Mouse (Mus musculus) forebrain, postnatal 0 days (tissue): ENCODE measurements at regions not wholly inside any gene's neighbourhood (a gene's known extent, or its start where the extent isn't known, plus 50 kb on each side); places are given as distances from the start of the nearest gene placed in this dataset.
A peak's percentile ranks its signal among the peaks of the same experiment; 100 is the strongest.

Experiments
- ATAC-seq: fragments of 200-750 bp; cut with Nextera tagmentation; 2 replicates; pipeline ENCODE4 v1.8.0; 2017; ENCODE audit warnings: mild to moderate bottlenecking, moderate library complexity
- DNase-seq: peaks from one replicate; pipeline ENCODE4 v3.0.0-alpha.2; 2015
- H3K27ac ChIP-seq: fragments of 300-500 bp; sonication (generic); 2 replicates; pipeline ENCODE4 v1.5.1; 2014; ENCODE audit warnings: low read depth, mild to moderate bottlenecking, antibody characterized with exemption, low read length, moderate library complexity, mixed read lengths
- H3K27me3 ChIP-seq: fragments of 300-500 bp; sonication (generic); 2 replicates; pipeline ENCODE4 v1.6.1; 2014; ENCODE audit warnings: mild to moderate bottlenecking, low read length, mixed read lengths; ENCODE audit not compliant: insufficient read depth
- H3K36me3 ChIP-seq: fragments of 300-500 bp; sonication (generic); 2 replicates; pipeline ENCODE4 v1.6.1; 2014; ENCODE audit warnings: mild to moderate bottlenecking, moderate library complexity; ENCODE audit not compliant: insufficient read depth
- H3K4me1 ChIP-seq: fragments of 300-500 bp; sonication (generic); 2 replicates; pipeline ENCODE4 v1.6.1; 2014; ENCODE audit warnings: antibody characterized with exemption; ENCODE audit not compliant: insufficient read depth
- H3K4me2 ChIP-seq: fragments of 300-500 bp; sonication (generic); 2 replicates; pipeline ENCODE4 v1.6.1; 2014; ENCODE audit warnings: low read depth, mild to moderate bottlenecking, moderate library complexity
- H3K4me3 ChIP-seq: fragments of 300-500 bp; sonication (generic); 2 replicates; pipeline ENCODE4 v1.5.1; 2014; ENCODE audit warnings: low read depth, low read length, mixed read lengths
- H3K9ac ChIP-seq: fragments of 300-500 bp; sonication (generic); 2 replicates; pipeline ENCODE4 v1.6.1; 2014; ENCODE audit warnings: mild to moderate bottlenecking
- H3K9me3 ChIP-seq: fragments of 300-500 bp; sonication (generic); 2 replicates; pipeline ENCODE4 v1.6.1; 2016; ENCODE audit warnings: low read length
- CTCF ChIP-seq: sonication (generic); IDR thresholded peaks from 2 replicates; pipeline ENCODE4 v1.5.1; 2016; ENCODE audit warnings: antibody characterized with exemption, control low read depth, low read depth
- WGBS: fragments of 180-500 bp; shearing (Covaris S2); extraction: QIAGEN DNeasy Blood & Tissue Kit; methylation state at CpG from one replicate; pipeline ENCODE4 v1.1.7; 2014; 5-methylcytosine and 5-hydroxymethylcytosine counted together

DNA sequence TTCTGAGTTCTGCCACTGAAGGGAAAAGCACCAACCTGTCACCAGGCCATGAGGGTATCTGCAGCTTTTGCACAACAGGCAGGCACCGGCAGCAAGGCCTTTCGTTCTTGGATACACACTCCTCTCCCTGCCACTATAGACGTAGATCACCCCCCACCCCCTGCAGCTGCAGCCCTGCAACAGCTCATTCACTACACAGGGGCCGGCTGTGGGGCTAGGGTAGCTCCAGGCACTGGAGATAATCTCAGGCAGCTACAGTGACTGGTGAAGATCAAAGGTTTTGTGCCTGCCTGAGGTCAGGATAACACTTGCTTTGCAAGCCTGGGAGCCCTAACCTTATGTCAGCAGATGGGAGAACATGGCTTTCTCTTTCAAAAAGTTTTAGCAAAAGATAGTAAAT is 174.3 kb downstream of the Ndfip2 start:
- Histone ChIP-seq H3K4me2 (no peak overlapping the region), H3K9me3 (no peaks in the 10 kb centered on the region), H3K27ac (no peak overlapping the region), H3K27me3 (no peaks in the 10 kb centered on the region), H3K9ac (no peak overlapping the region), H3K36me3 (no peaks in the 10 kb centered on the region), H3K4me1 (peaks cover 1% of the 10 kb centered on the region; the same call in 1 of the 2 replicates), H3K4me3 (no peak overlapping the region)
- ATAC-seq (no peak), DNase-seq (no peak)
- no peak for TF ChIP-seq CTCF
- WGBS, result 10% methylated on average over 4 of the region's 4 CpGs

- TF ChIP-seq CTCF, result no peak
- WGBS, result 95% methylated on average over 4 of the region's 4 CpGs
- ATAC-seq (no peak), DNase-seq (no peak)
- Histone ChIP-seq H3K4me2 (no peak overlapping the region), H3K4me3 (no peak overlapping the region), H3K27me3 (no peaks in the 10 kb centered on the region), H3K36me3 (no peaks in the 10 kb centered on the region), H3K27ac (no peak overlapping the region), H3K4me1 (peaks cover 5% of the 10 kb centered on the region; the same call in 1 of the 2 replicates), H3K9ac (no peak overlapping the region), H3K9me3 (no peaks in the 10 kb centered on the region)
Measured at GRCm38 (mm10) chr14:105431584-105431983, 173.2 kb downstream of the Ndfip2 start.

DNA sequence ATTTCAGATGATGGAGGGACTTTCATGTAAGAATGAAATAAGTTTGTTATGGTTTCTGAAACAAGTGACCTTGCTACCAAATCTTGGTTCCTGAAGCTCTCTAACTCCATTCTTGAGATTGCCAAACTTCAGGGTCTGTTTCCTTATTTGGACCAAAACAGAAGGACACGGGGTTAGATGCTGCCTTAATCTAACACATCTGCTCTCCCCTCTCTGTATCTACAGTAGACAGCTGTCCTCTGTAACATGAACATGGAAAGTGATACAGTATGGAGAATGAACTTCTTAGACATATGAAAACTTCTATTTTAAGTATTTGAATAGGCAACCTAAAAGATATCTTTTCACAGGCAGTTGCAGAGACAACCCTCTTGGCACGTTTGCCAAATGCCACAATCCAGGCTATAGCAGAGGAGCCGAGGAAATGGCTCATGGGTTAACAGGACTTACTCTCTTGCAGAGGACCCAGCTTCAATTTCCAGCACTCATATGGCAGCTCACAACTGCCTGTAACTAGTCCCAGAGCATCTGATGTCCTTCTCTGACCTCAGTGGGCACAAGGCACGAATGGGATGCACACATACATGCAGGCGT is 171.4 kb downstream of the Ndfip2 start:
- H3K4me3 ChIP-seq, result no peak overlapping the region
- TF ChIP-seq CTCF, result no peak
- no peak overlapping the region for H3K4me2 ChIP-seq
- DNase-seq (no peak), ATAC-seq (no peak)
- H3K9ac ChIP-seq, result no peak overlapping the region
- H3K4me1 ChIP-seq, result peaks cover 7% of the 10 kb centered on the region; the same call in 1 of the 2 replicates
- 87% methylated on average over 5 of the region's 5 CpGs for WGBS
- no peaks in the 10 kb centered on the region for H3K27me3 ChIP-seq
- no peaks in the 10 kb centered on the region for H3K9me3 ChIP-seq
- no peaks in the 10 kb centered on the region for H3K36me3 ChIP-seq
- no peak overlapping the region for H3K27ac ChIP-seq

GRCm38 (mm10) chr14:105427474-105427901 is 169.1 kb downstream of the Ndfip2 start:
- no peaks in the 10 kb centered on the region for H3K9me3 ChIP-seq
- peak overlapping the region; percentile 47 for H3K4me2 ChIP-seq
- ATAC-seq (peak; percentile 87), DNase-seq (peak; percentile 61)
- peaks cover 7% of the 10 kb centered on the region; the same call in 1 of the 2 replicates for H3K4me1 ChIP-seq
- H3K27me3 ChIP-seq, result no peaks in the 10 kb centered on the region
- H3K27ac ChIP-seq, result no peak overlapping the region
- peak; percentile 40 for TF ChIP-seq CTCF
- 14% methylated on average over 17 of the region's 17 CpGs for WGBS
- H3K4me3 ChIP-seq, result peak overlapping the region; percentile 11
- H3K9ac ChIP-seq, result no peak overlapping the region
- H3K36me3 ChIP-seq, result no peaks in the 10 kb centered on the region

- peak overlapping the region; percentile 47; the same call in 1 of the 2 replicates for H3K4me2 ChIP-seq
- H3K27me3 ChIP-seq, result no peaks in the 10 kb centered on the region
- TF ChIP-seq CTCF, result no peak
- no peak overlapping the region for H3K4me3 ChIP-seq
- peak; percentile 76 for ATAC-seq
- no peaks in the 10 kb centered on the region for H3K36me3 ChIP-seq
- no peak overlapping the region; the same call in 1 of the 2 replicates for H3K27ac ChIP-seq
- peak; percentile 25 for DNase-seq
- peaks cover 7% of the 10 kb centered on the region; the same call in 1 of the 2 replicates for H3K4me1 ChIP-seq
- WGBS, result 45% methylated on average over 19 of the region's 19 CpGs
- H3K9ac ChIP-seq, result no peak overlapping the region
- no peaks in the 10 kb centered on the region for H3K9me3 ChIP-seq
Measured at GRCm38 (mm10) chr14:105426597-105427334, 168.4 kb downstream of the Ndfip2 start.

- WGBS, result 37% methylated on average over 4 of the region's 4 CpGs
- no peak for TF ChIP-seq CTCF
- Histone ChIP-seq H3K27ac (no peak overlapping the region), H3K4me1 (no peaks in the 10 kb centered on the region), H3K9me3 (no peaks in the 10 kb centered on the region), H3K27me3 (no peaks in the 10 kb centered on the region), H3K9ac (no peak overlapping the region), H3K4me2 (no peak overlapping the region), H3K36me3 (no peaks in the 10 kb centered on the region), H3K4me3 (no peak overlapping the region)
- DNase-seq, result no peak
- ATAC-seq, result no peak
Measured at GRCm38 (mm10) chr14:105417967-105418366, 159.6 kb downstream of the Ndfip2 start.

GRCm38 (mm10) chr14:105417458-105417960 is 159.1 kb downstream of the Ndfip2 start:
- Histone ChIP-seq H3K36me3 (no peaks in the 10 kb centered on the region), H3K27ac (no peak overlapping the region), H3K4me3 (no peak overlapping the region), H3K4me2 (no peak overlapping the region), H3K9me3 (no peaks in the 10 kb centered on the region), H3K27me3 (no peaks in the 10 kb centered on the region), H3K4me1 (no peaks in the 10 kb centered on the region), H3K9ac (no peak overlapping the region)
- no peak for DNase-seq
- no peak for TF ChIP-seq CTCF
- no peak for ATAC-seq
- 89% methylated on average over 8 of the region's 8 CpGs for WGBS
